Mouse (Mus musculus): ENCODE results near the gene Scgb1c1. TPM values are rescaled to one million over a fixed set of nuclear protein-coding genes. Genes with fewer than 3 reads are reported as not detected.

Scgb1c1 gene
- total RNA-seq, 2 experiments from 2014 or later = not detected

GRCm38 (mm10) chr7:140839556-140839955, 5.8 kb upstream of the Scgb1c1 start:
- intact Hi-C loops (cut with DNase I) = no loop called here
- no peak for DNase-seq (ENCODE audit: low spot score in 2 of 2)

- no peak for DNase-seq (ENCODE audit: low spot score in 2 of 2)
- intact Hi-C loops (cut with DNase I) = loop anchor here (10.0 kb wide), 1 partner anchor 334 kb away; the partner anchor contains the start of gene Rnh1
Measured at GRCm38 (mm10) chr7:140840750-140841735, 4.3 kb upstream of the Scgb1c1 start.

GRCm38 (mm10) chr7:140843806-140844205, 1.5 kb upstream of the Scgb1c1 start:
- no peak for DNase-seq (ENCODE audit: low spot score in 2 of 2)
- intact Hi-C loops (cut with DNase I) = loop anchor here (2.0 to 10.0 kb wide), 2 partner anchors 205 to 331 kb away; partner anchors contain the start of gene Rnh1

GRCm38 (mm10) chr7:140845683-140846082, 336 bp downstream of the Scgb1c1 start:
- intact Hi-C loops (cut with DNase I) = loop anchor here (1.0 to 10.0 kb wide), 3 partner anchors 58 to 329 kb away; partner anchors contain the start of gene Rnh1
- DNase-seq (ENCODE audit: low spot score in 2 of 2) = no peak

- intact Hi-C loops (cut with DNase I) = loop anchor here (10.0 kb wide), 1 partner anchor 328 kb away; the partner anchor contains the start of gene Rnh1
- no peak for DNase-seq (ENCODE audit: low spot score in 2 of 2)
Measured at GRCm38 (mm10) chr7:140846676-140847075, 1.3 kb downstream of the Scgb1c1 start.

GRCm38 (mm10) chr7:140847755-140848580, 2.6 kb downstream of the Scgb1c1 start, which contains the start of gene Odf3:
Odf3 (plus strand) TSS chr7:140847805.
- peak in 1 of 2 experiments; percentile 43 for DNase-seq (ENCODE audit: low spot score in 2 of 2)
- intact Hi-C loops (cut with DNase I) = loop anchor here (10.0 kb wide), 1 partner anchor 327 kb away; the partner anchor contains the start of gene Rnh1

- DNase-seq (ENCODE audit: low spot score in 2 of 2) = no peak
- intact Hi-C loops (cut with DNase I) = loop anchor here (10.0 kb wide), 1 partner anchor 326 kb away; the partner anchor contains the start of gene Rnh1
Measured at GRCm38 (mm10) chr7:140848591-140848990, 3.2 kb downstream of the Scgb1c1 start.

- intact Hi-C loops (cut with DNase I) = no loop called here
Measured at GRCm38 (mm10) chr7:140851916-140852315, 6.6 kb downstream of the Scgb1c1 start.

GRCm38 (mm10) chr7:140853386-140853785, 8.0 kb downstream of the Scgb1c1 start:
- intact Hi-C loops (cut with DNase I) = no loop called here
- DNase-seq (ENCODE audit: low spot score in 2 of 2) = no peak

More at GRCm38 (mm10) chr7:140851916-140852315, 6.6 kb downstream of the Scgb1c1 start:
- DNase-seq (ENCODE audit: low spot score in 2 of 2) = no peak

GRCm38 (mm10) chr7:140854483-140854882, 9.1 kb downstream of the Scgb1c1 start:
- DNase-seq (ENCODE audit: low spot score in 2 of 2) = no peak

GRCm38 (mm10) chr7:140855181-140855580, 9.8 kb downstream of the Scgb1c1 start:
- intact Hi-C loops (cut with DNase I) = no loop called here
- no peak for DNase-seq (ENCODE audit: low spot score in 2 of 2)

More at GRCm38 (mm10) chr7:140854483-140854882, 9.1 kb downstream of the Scgb1c1 start:
- intact Hi-C loops (cut with DNase I) = no loop called here

GRCm38 (mm10) chr7:140855860-140856784, 10.8 kb downstream of the Scgb1c1 start, which contains the start of gene Gm45785:
Gm45785 (minus strand) TSS chr7:140856331.
- intact Hi-C loops (cut with DNase I) = loop anchor here (1.0 kb wide), 1 partner anchor 26 kb away; the partner anchor contains the start of gene Sirt3
- peak; percentile 85 to 91 for DNase-seq (ENCODE audit: low spot score in 2 of 2)

- intact Hi-C loops (cut with DNase I) = loop anchor here (1.0 kb wide), 1 partner anchor 25 kb away; the partner anchor contains the start of gene Sirt3
- DNase-seq (ENCODE audit: low spot score in 2 of 2) = peak; percentile 78 to 86
Measured at GRCm38 (mm10) chr7:140856785-140857549, 11.6 kb downstream of the Scgb1c1 start, which contains the start of gene Ric8a. Ric8a (plus strand) TSS chr7:140856957.

- peak; percentile 25 to 48 for DNase-seq (ENCODE audit: low spot score in 2 of 2)
- intact Hi-C loops (cut with DNase I) = no loop called here
Measured at GRCm38 (mm10) chr7:140857550-140858505, 12.5 kb downstream of the Scgb1c1 start, which contains the start of gene Bet1l. Bet1l (minus strand) TSS chr7:140857577.

- intact Hi-C loops (cut with DNase I) = no loop called here
- DNase-seq (ENCODE audit: low spot score in 2 of 2) = no peak
Measured at GRCm38 (mm10) chr7:140858746-140859145, 13.4 kb downstream of the Scgb1c1 start.

GRCm38 (mm10) chr7:140859997-140860396, 14.7 kb downstream of the Scgb1c1 start:
- no peak for DNase-seq (ENCODE audit: low spot score in 2 of 2)
- intact Hi-C loops (cut with DNase I) = no loop called here
